Mouse (Mus musculus) hindbrain, embryonic 13.5 days (tissue): ENCODE data around the gene Sema4a. TPM values are rescaled to one million over a fixed set of nuclear protein-coding genes. Genes with fewer than 3 reads are reported as not detected.

Source experiments
- ATAC-seq: fragments of 200-750 bp; cut with Nextera tagmentation; 2 replicates; pipeline ENCODE4 v1.8.0; 2017; ENCODE audit warnings: moderate TSS enrichment; ENCODE audit not compliant: low FRiP score
- H3K27ac ChIP-seq: fragments of 300-500 bp; sonication (generic); 2 replicates; pipeline ENCODE4 v1.5.1; 2015; ENCODE audit warnings: inconsistent platforms, mild to moderate bottlenecking, moderate library complexity
- H3K27me3 ChIP-seq: fragments of 300-500 bp; sonication (generic); 2 replicates; pipeline ENCODE4 v1.6.1; 2015; ENCODE audit warnings: mild to moderate bottlenecking, inconsistent platforms
- H3K36me3 ChIP-seq: fragments of 300-500 bp; sonication (generic); 2 replicates; pipeline ENCODE4 v1.6.1; 2015; ENCODE audit warnings: mild to moderate bottlenecking, inconsistent platforms
- H3K4me1 ChIP-seq: fragments of 300-500 bp; sonication (generic); replicated peaks from 2 replicates; pipeline ENCODE4 v1.6.1; 2015; ENCODE audit warnings: inconsistent platforms
- H3K4me2 ChIP-seq: fragments of 300-500 bp; sonication (generic); 2 replicates; pipeline ENCODE4 v1.6.1; 2015; ENCODE audit warnings: inconsistent platforms, mild to moderate bottlenecking, moderate library complexity
- H3K4me3 ChIP-seq: fragments of 300-500 bp; sonication (generic); 2 replicates; pipeline ENCODE4 v1.5.1; 2015; ENCODE audit warnings: mild to moderate bottlenecking, inconsistent platforms
- H3K9ac ChIP-seq: fragments of 300-500 bp; sonication (generic); 2 replicates; pipeline ENCODE4 v1.6.1; 2015; ENCODE audit warnings: mild to moderate bottlenecking, inconsistent platforms
- H3K9me3 ChIP-seq: fragments of 300-500 bp; sonication (generic); 2 replicates; pipeline ENCODE4 v1.6.1; 2016; ENCODE audit warnings: inconsistent platforms
- WGBS: fragments of 180-500 bp; shearing (Covaris S2); methylation state at CpG from one replicate; pipeline ENCODE4 v1.1.7; 2015; 5-methylcytosine and 5-hydroxymethylcytosine counted together
- polyA plus RNA-seq: library from polyadenylated mRNA; unstranded; fragments of >200 nt; fragmentation: Nextera tagmentation; extraction: Ambion mirVana; gene quantifications from 2 replicates; pipeline ENCODE4 v1.2.1, GENCODE M21; 2015

Gene Sema4a
- polyA plus RNA-seq, 1 experiment from 2014 or later = 25.5 TPM

GRCm38 (mm10) chr3:88452716-88453115 lies 8.3 kb downstream of the Sema4a start:
- 0 out of 2 replicates have a peak overlapping the region, but pooled peaks have one; percentile 5 for H3K9ac ChIP-seq
- H3K4me2 ChIP-seq = no peak overlapping the region
- H3K4me3 ChIP-seq = no peak overlapping the region
- no peak overlapping the region for H3K27ac ChIP-seq
- no peaks in the 10 kb centered on the region for H3K9me3 ChIP-seq
- 74% methylated on average over 6 of the region's 6 CpGs for WGBS
- H3K27me3 ChIP-seq = peaks cover 29% of the 10 kb centered on the region
- H3K36me3 ChIP-seq = peaks cover 67% of the 10 kb centered on the region
- peaks cover 35% of the 10 kb centered on the region for H3K4me1 ChIP-seq
- no peak for ATAC-seq

- H3K4me3 ChIP-seq = no peak overlapping the region
- peaks cover 72% of the 10 kb centered on the region for H3K36me3 ChIP-seq
Observed at GRCm38 (mm10) chr3:88452246-88452645, 8.7 kb downstream of the Sema4a start.

GRCm38 (mm10) chr3:88450379-88451131 lies 10.4 kb downstream of the Sema4a start:
- no peak overlapping the region for H3K27ac ChIP-seq
- WGBS = 78% methylated on average over 12 of the region's 12 CpGs
- peaks cover 19% of the 10 kb centered on the region; the same call in 1 of the 2 replicates for H3K4me1 ChIP-seq
- peaks cover 88% of the 10 kb centered on the region for H3K36me3 ChIP-seq
- ATAC-seq = no peak
- H3K9me3 ChIP-seq = no peaks in the 10 kb centered on the region
- H3K4me2 ChIP-seq = no peak overlapping the region
- H3K9ac ChIP-seq = 0 out of 2 replicates have a peak overlapping the region, but pooled peaks have one; percentile 8
- H3K27me3 ChIP-seq = peaks cover 29% of the 10 kb centered on the region
- H3K4me3 ChIP-seq = no peak overlapping the region

More at GRCm38 (mm10) chr3:88452246-88452645, 8.7 kb downstream of the Sema4a start:
- 84% methylated on average over 5 of the region's 5 CpGs for WGBS
- Histone ChIP-seq H3K4me2 (no peak overlapping the region), H3K9me3 (no peaks in the 10 kb centered on the region), H3K27ac (no peak overlapping the region), H3K27me3 (peaks cover 29% of the 10 kb centered on the region), H3K4me1 (peaks cover 30% of the 10 kb centered on the region), H3K9ac (no peak overlapping the region)
- ATAC-seq = no peak

- 0 out of 2 replicates have a peak, but pooled peaks have one; percentile 36 for ATAC-seq
- Histone ChIP-seq H3K27me3 (peaks cover 26% of the 10 kb centered on the region), H3K4me1 (peaks cover 12% of the 10 kb centered on the region; the same call in 1 of the 2 replicates), H3K9ac (peak overlapping the region; percentile 60; the same call in 1 of the 2 replicates), H3K4me2 (peak overlapping the region; percentile 39), H3K27ac (no peak overlapping the region; the same call in 1 of the 2 replicates), H3K4me3 (peak overlapping the region; percentile 18; the same call in 1 of the 2 replicates), H3K9me3 (no peaks in the 10 kb centered on the region), H3K36me3 (peaks cover 94% of the 10 kb centered on the region)
- WGBS = 6% methylated on average over 20 of the region's 21 CpGs
Observed at GRCm38 (mm10) chr3:88449395-88450023, 11.5 kb downstream of the Sema4a start.

GRCm38 (mm10) chr3:88448443-88448842 lies 12.5 kb downstream of the Sema4a start:
- 94% methylated on average over 8 of the region's 8 CpGs for WGBS

GRCm38 (mm10) chr3:88447676-88448183 lies 13.3 kb downstream of the Sema4a start:
- peaks cover 93% of the 10 kb centered on the region for H3K36me3 ChIP-seq
- H3K4me3 ChIP-seq = no peak overlapping the region
- no peak overlapping the region for H3K9ac ChIP-seq
- H3K4me1 ChIP-seq = peaks cover 12% of the 10 kb centered on the region; the same call in 1 of the 2 replicates
- H3K27ac ChIP-seq = no peak overlapping the region
- H3K9me3 ChIP-seq = no peaks in the 10 kb centered on the region
- ATAC-seq = no peak
- no peak overlapping the region for H3K4me2 ChIP-seq
- H3K27me3 ChIP-seq = peaks cover 22% of the 10 kb centered on the region
- 53% methylated on average over 8 of the region's 8 CpGs for WGBS

More at GRCm38 (mm10) chr3:88448443-88448842, 12.5 kb downstream of the Sema4a start:
- H3K9me3 ChIP-seq = no peaks in the 10 kb centered on the region
- no peak overlapping the region for H3K27ac ChIP-seq
- H3K4me2 ChIP-seq = no peak overlapping the region
- peaks cover 27% of the 10 kb centered on the region for H3K27me3 ChIP-seq
- H3K36me3 ChIP-seq = peaks cover 92% of the 10 kb centered on the region
- no peak overlapping the region for H3K9ac ChIP-seq
- ATAC-seq = no peak
- peaks cover 12% of the 10 kb centered on the region; the same call in 1 of the 2 replicates for H3K4me1 ChIP-seq
- no peak overlapping the region for H3K4me3 ChIP-seq

GRCm38 (mm10) chr3:88446471-88447123 lies 14.4 kb downstream of the Sema4a start:
- no peak for ATAC-seq
- no peaks in the 10 kb centered on the region for H3K9me3 ChIP-seq
- H3K4me1 ChIP-seq = peaks cover 12% of the 10 kb centered on the region; the same call in 1 of the 2 replicates
- H3K27me3 ChIP-seq = peaks cover 22% of the 10 kb centered on the region
- H3K4me3 ChIP-seq = no peak overlapping the region
- no peak overlapping the region for H3K4me2 ChIP-seq
- no peak overlapping the region for H3K27ac ChIP-seq
- 82% methylated on average over 8 of the region's 8 CpGs for WGBS
- peaks cover 83% of the 10 kb centered on the region for H3K36me3 ChIP-seq
- no peak overlapping the region for H3K9ac ChIP-seq

- ATAC-seq = no peak
- no peak overlapping the region for H3K27ac ChIP-seq
- 0 out of 2 replicates have a peak, but pooled peaks cover 6% of the 10 kb centered on the region for H3K27me3 ChIP-seq
- H3K9ac ChIP-seq = no peak overlapping the region
- 79% methylated on average over 7 of the region's 7 CpGs for WGBS
- H3K4me2 ChIP-seq = no peak overlapping the region
- H3K4me3 ChIP-seq = no peak overlapping the region
- H3K9me3 ChIP-seq = no peaks in the 10 kb centered on the region
- peaks cover 10% of the 10 kb centered on the region for H3K4me1 ChIP-seq
- H3K36me3 ChIP-seq = peaks cover 71% of the 10 kb centered on the region
Observed at GRCm38 (mm10) chr3:88442888-88443287, 18.1 kb downstream of the Sema4a start.

- 0 out of 2 replicates have a peak, but pooled peaks cover 5% of the 10 kb centered on the region for H3K27me3 ChIP-seq
- H3K4me1 ChIP-seq = peaks cover 10% of the 10 kb centered on the region
- H3K4me2 ChIP-seq = no peak overlapping the region
- 88% methylated on average over 12 of the region's 12 CpGs for WGBS
- H3K4me3 ChIP-seq = no peak overlapping the region
- ATAC-seq = no peak
- no peak overlapping the region for H3K9ac ChIP-seq
- H3K27ac ChIP-seq = no peak overlapping the region
- H3K9me3 ChIP-seq = no peaks in the 10 kb centered on the region
- H3K36me3 ChIP-seq = peaks cover 71% of the 10 kb centered on the region
Observed at GRCm38 (mm10) chr3:88442488-88442887, 18.5 kb downstream of the Sema4a start.

GRCm38 (mm10) chr3:88440500-88441381 lies 20.2 kb downstream of the Sema4a start:
- Histone ChIP-seq H3K36me3 (peaks cover 72% of the 10 kb centered on the region), H3K27ac (no peak overlapping the region), H3K4me2 (peak overlapping the region; percentile 17), H3K4me1 (peaks cover 18% of the 10 kb centered on the region), H3K4me3 (no peak overlapping the region), H3K9me3 (no peaks in the 10 kb centered on the region), H3K9ac (no peak overlapping the region), H3K27me3 (0 out of 2 replicates have a peak, but pooled peaks cover 5% of the 10 kb centered on the region)
- WGBS = 18% methylated on average over 27 of the region's 27 CpGs
- ATAC-seq = peak; percentile 41; the same call in 1 of the 2 replicates

GRCm38 (mm10) chr3:88439582-88439981 lies 21.4 kb downstream of the Sema4a start:
- H3K36me3 ChIP-seq = peaks cover 71% of the 10 kb centered on the region

More at GRCm38 (mm10) chr3:88439582-88439981, 21.4 kb downstream of the Sema4a start:
- H3K4me1 ChIP-seq = peaks cover 18% of the 10 kb centered on the region
- no peak for ATAC-seq
- H3K27ac ChIP-seq = no peak overlapping the region
- no peak overlapping the region for H3K9ac ChIP-seq
- 0 out of 2 replicates have a peak, but pooled peaks cover 5% of the 10 kb centered on the region for H3K27me3 ChIP-seq
- no peak overlapping the region for H3K4me3 ChIP-seq
- 39% methylated on average over 4 of the region's 4 CpGs for WGBS
- no peaks in the 10 kb centered on the region for H3K9me3 ChIP-seq
- H3K4me2 ChIP-seq = no peak overlapping the region
